Mouse (Mus musculus): ENCODE measurements around the gene Tmem108. TPM values are rescaled to one million over a fixed set of nuclear protein-coding genes. Genes with fewer than 3 reads are reported as not detected.

The Tmem108 gene
- total RNA-seq (2021) = 1 to 10 TPM; 3.0 to 3.9 TPM
- long read RNA-seq, experiment 1, partial matches to known transcripts = 2 of 8 reads
- long read RNA-seq, experiment 1, other reads (novel, unspliced or antisense) = 2 of 8 reads
- long read RNA-seq, experiment 2, full-length matches to known transcripts = 5 of 8 reads
- long read RNA-seq, experiment 2, partial matches to known transcripts = 3 of 8 reads
- long read RNA-seq, experiment 2, other reads (novel, unspliced or antisense) = 0 of 8 reads

DNA sequence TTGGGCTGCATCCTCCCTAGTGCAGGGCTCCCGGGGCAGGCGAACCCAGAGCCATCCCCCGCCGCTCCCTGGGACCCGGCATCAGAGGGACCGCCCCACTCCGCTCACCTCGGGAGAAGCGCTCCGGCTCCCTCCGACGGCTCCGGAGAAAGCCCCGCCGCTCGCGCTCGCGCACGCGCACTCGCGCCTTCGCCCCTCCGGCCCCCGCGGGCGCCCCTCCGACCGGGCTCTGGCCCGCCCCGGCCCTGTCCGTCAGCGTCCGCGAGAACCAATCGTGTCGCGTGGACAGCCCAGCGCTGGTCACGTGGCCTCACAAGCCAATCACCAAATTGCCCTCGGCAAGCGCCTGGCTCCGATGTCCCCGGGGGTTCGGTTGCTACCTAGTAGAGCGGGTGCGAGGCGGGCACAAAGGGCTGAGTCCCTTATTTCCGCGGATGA, at the start of gene Tmem108:
Tmem108 (minus strand) TSS at position 191 of the 438 bp plus-strand sequence.
- DNase-seq = peak; percentile 78 to 88

GRCm38 (mm10) chr9:103789029-103789428, 27.4 kb upstream of the Tmem108 start:
- DNase-seq = no peak

GRCm38 (mm10) chr9:103784156-103784555, 22.5 kb upstream of the Tmem108 start:
- DNase-seq = no peak

DNA sequence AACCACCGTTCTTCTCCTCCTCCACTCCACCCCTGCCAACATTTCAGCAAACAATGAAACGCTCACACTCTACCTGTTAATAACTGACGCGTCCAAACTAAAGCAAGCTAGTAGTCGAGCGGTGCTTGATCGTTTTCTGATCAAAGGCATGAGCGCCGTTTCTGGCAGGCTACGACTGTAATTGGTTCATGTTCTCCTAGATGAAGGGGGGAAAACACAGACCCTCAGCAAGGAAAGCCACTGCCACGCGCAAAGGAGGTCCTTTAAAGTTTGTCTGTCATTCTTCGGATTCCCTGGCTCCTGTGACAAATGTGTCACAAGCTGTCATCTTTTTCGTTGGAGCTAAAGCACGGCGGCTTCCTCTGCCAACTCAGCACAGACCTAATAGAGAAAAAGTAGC, 21.6 kb upstream of the Tmem108 start:
- DNase-seq = no peak

- no peak for DNase-seq
Observed at GRCm38 (mm10) chr9:103782306-103782705, 20.7 kb upstream of the Tmem108 start.

GRCm38 (mm10) chr9:103781407-103781806, 19.8 kb upstream of the Tmem108 start:
- DNase-seq = no peak

DNA sequence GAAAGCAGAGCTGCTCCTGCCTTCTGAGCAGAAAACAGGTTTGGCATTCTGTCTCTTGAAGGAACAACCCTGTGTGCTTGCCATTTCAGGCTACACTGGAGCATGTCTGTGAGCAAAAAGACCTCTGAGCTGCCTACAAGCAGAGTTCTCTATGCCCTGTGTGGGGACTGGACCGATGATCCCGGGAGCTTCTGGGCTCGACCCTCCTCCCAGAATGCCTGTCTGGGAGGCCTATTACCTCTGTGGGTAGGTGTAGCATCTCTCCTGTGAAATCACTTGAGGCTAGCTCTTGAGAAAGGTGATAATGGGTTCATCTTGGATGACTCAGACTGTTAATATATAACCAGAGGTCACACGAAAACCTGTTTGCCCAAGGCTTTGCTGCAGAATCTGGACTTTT, 19.0 kb upstream of the Tmem108 start:
- no peak for DNase-seq

GRCm38 (mm10) chr9:103778185-103778584, 16.5 kb upstream of the Tmem108 start:
- no peak for DNase-seq

- DNase-seq = peak; percentile 4 to 17
Observed at GRCm38 (mm10) chr9:103761151-103761571, 476 bp downstream of the Tmem108 start.

GRCm38 (mm10) chr9:103760356-103760755, 1.3 kb downstream of the Tmem108 start:
- DNase-seq = no peak

DNA sequence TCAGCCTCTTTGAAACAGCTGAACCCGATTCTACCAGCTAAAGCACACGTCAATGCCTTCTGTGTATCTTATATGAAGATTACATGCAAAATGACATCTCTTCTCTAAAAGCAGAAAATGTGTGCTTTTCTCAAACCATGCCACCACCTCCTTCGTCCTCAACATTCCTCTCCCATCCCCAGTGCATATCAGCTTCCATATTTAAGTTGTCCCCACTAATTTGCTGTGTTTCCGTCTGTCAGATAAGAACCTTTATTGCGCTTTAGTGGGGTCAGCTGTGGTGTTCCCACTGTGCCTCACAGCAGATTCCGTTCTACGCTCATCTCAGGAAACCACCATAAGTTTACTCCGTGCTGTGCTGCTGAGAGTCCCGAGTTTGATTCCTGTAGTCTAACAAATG, 1.8 kb downstream of the Tmem108 start:
- DNase-seq = no peak

- DNase-seq = peak; percentile 72 to 88
Observed at GRCm38 (mm10) chr9:103758930-103759695, 2.5 kb downstream of the Tmem108 start.

DNA sequence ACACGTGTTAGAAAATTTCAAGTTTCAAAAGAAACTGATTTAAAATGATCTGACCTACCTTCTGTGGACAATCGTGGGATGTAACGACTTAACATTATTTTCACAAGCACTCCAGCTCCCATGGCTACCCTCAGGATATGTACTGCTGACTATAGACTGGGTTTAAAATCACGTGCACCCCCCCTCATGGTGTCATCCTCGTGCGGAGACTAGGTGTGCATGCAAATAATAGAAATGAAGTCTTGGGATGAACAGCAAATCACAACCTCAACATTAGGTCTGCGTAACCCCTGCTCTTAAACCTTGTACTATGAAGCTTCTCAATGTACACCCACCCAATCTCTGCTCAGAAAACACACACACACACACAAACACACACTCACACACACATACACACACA, 3.4 kb downstream of the Tmem108 start:
- no peak for DNase-seq

DNA sequence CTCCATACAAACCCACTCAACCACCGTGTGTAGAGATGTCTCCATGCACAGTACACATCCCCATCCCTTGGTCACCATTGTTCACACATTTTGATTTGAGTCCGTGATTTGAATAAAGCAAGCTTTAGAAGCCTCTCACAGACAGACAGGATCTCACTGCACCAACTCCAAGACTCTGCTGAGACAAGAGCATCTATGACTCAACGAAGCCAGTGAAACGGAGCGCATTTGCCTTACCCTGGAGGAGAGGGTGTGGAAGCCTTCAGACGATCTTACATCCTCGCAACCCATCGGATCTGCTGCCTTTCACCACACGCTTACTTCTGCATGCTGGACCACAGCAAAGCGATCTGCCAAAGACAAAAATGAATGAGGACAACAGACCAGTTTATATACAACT, 9.0 kb downstream of the Tmem108 start:
- no peak for DNase-seq

DNA sequence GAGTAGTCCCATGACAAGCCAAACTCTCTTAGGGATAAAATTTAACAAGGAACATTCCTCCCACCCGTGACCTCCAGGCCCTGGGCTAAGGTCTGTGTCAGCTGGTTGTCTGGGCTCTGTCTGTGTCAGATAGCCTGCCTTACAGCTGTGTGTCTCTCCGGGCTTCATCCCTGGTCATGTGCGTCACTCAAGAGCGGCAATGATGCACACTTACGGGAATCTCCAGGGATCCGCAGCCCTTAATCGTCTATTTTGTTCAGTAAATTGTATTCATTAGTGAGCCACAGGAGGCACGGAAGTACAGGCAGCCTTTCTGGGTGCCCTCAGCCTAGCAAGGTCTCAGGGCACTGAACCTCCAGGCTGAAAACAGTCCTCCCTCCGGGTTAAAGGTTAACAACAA, 10.1 kb downstream of the Tmem108 start:
- DNase-seq = no peak

DNA sequence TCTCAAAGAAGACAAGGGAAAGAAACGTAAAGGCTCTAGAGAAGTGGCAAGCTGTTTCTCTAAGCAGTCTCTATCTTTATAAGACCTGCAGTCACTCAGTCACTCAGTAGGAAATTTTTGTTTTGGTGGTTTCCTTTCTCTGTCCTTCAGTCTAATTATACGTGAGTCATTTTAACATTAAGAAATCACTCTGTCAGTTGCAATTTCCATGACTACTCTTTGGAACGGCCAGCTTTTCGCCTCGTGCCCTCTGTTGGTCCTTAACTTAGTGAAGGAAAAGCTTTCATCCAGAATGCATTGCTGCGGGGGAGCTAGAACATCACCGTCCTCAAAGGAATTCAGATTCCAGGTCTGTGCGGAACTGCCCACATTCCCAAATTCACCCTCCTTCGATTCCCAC, 11.1 kb downstream of the Tmem108 start:
- no peak for DNase-seq

- DNase-seq = no peak
Observed at GRCm38 (mm10) chr9:103746598-103746997, 15.0 kb downstream of the Tmem108 start.

DNA sequence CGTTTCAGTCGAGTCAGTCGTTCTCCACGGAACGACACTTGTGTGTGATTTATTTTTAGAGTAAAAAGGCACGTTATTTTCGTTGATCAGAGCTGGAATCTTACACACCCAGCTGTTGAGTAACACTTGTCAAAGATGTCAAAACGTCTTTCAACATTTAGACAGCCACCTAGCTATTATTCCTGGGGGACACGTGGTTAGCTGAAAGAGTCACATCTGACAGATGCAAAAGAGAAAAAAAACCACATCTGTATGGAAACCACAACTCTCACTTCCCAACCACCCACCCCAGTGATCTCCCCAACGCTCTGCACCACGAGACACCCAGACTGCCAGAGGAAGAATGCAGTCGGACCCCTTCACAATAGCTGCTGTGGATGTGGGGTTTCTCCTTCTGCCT, 21.5 kb downstream of the Tmem108 start:
- DNase-seq = no peak

- DNase-seq = no peak
Observed at GRCm38 (mm10) chr9:103739062-103739461, 22.6 kb downstream of the Tmem108 start.

GRCm38 (mm10) chr9:103729716-103730115, 31.9 kb downstream of the Tmem108 start:
- DNase-seq = no peak

DNA sequence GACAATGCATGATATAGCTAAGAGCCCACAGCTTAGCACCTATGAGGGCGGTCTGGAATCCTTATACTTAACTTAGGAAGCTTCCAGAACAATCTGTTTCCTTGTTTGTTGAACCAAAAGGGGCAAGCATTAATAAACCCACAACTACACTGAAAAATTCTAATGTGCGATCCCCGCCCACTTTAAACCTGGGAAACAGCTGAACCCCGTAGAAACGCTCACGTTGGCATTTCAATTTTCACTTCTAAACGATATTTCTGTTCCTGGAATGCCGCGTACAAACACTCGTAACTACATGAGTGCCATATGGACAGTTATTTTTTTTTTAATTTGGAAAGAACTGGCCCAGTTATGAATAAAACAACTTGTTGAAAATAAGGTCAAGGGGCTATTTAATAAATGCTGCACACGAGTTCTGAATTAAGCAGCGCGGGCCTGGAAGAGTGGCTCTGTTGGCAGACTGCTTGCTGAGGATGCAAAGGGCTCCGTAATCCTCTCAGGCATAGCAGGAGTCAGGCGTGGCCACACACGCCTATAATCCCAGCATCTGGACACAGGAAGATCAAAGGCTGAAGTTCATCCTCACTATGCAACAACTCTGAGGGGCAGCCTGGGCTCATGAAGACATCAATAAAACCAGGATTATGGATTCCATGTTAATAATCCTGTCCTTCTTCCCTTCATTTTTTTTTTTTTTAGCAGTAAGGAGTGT, 34.7 kb downstream of the Tmem108 start:
- DNase-seq = no peak

- DNase-seq = no peak
Observed at GRCm38 (mm10) chr9:103725497-103725896, 36.1 kb downstream of the Tmem108 start.

GRCm38 (mm10) chr9:103721486-103721885, 40.2 kb downstream of the Tmem108 start:
- no peak for DNase-seq
